Mouse (Mus musculus): ENCODE data around the gene Trim31.

The Trim31 gene

DNA sequence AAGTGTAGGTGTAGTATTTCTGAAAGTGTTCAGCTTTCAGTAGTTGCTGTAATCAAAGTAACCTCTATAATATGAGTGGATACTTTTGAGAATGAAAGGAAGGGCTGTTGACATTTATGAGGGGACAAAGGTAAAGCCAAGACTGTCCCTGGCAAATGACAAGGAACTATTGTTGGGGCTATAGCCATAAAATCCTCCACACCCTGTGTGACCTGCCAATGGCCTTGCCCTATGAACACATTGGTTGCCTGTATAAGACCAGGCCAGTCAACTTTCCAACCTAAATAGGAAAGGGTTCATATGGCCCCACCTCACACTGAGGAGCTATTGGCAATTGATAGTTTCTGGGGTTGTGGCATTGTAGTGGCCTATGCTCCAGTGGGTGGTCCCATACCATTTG, 853 bp upstream of the Trim31 start:
- DNase-seq = no peak

DNA sequence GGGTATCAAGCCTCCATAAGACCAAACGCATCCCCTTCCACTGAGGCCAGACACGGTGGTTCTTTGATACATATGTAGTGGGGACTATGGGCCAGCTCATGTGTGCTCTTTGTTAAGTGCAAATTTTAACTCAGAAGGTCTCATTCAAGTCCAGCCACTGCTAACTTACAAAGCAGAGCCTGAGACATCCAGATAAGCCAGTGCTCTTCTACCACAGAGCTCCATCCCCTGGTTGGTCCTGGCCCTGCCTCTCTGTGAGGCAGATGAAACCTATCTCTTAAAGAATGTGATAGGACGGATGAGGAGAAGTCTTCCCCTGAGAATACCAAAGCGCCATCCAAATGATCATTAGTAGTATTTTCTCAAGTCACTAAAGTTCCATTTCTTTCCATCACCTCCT, 1.5 kb downstream of the Trim31 start:
- no peak for DNase-seq

- no peak for DNase-seq
Measured at GRCm38 (mm10) chr17:36900001-36900400, 2.1 kb downstream of the Trim31 start.

- DNase-seq = no peak
Measured at GRCm38 (mm10) chr17:36900691-36901090, 2.8 kb downstream of the Trim31 start.

- no peak for DNase-seq
Measured at GRCm38 (mm10) chr17:36903651-36904050, 5.7 kb downstream of the Trim31 start.

DNA sequence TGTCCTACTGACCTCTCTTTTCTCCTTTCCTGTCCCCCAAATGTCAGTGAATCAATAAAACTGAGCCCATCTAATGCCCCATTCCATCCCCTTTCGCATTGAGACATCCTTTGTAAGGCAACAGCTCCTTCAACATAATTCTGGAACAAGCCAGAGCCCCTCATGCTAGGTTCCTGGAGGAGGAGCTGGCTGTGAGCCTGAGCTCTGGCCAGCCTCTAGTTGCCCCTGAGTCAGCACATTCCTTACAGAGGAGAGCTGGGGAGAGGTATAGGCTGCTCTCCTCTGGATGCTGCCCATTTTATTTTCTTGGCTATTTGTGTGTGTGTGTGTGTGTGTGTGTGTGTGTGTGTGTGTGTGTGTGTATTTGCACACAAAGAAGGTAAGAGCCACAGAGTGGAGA, 10.3 kb downstream of the Trim31 start:
- no peak for DNase-seq

DNA sequence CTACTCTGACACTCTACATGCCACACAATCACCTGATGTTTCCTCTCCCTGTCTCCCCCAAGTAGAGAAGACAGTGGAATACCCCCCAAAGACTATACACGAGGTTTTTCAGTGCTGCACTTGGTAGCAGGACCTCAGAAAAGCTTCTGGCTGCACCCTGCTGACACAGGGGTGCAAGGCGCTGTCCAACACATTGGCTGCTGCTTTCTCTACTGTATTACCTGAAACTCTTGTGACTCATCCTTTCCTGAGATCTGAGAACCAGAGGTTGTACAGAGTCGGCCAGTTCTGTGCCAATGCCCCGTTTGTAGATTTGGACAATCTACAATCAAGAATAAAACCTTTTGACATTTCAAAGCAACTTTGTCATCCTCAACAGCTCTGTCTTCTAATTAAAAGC, 11.9 kb downstream of the Trim31 start:
- no peak for DNase-seq

- no peak for DNase-seq
Measured at GRCm38 (mm10) chr17:36912031-36912430, 14.1 kb downstream of the Trim31 start.

- DNase-seq = peak; percentile 77
Measured at GRCm38 (mm10) chr17:36914108-36914507, 16.2 kb downstream of the Trim31 start.

GRCm38 (mm10) chr17:36915076-36915475, 17.2 kb downstream of the Trim31 start:
- peak; percentile 67 for DNase-seq

DNA sequence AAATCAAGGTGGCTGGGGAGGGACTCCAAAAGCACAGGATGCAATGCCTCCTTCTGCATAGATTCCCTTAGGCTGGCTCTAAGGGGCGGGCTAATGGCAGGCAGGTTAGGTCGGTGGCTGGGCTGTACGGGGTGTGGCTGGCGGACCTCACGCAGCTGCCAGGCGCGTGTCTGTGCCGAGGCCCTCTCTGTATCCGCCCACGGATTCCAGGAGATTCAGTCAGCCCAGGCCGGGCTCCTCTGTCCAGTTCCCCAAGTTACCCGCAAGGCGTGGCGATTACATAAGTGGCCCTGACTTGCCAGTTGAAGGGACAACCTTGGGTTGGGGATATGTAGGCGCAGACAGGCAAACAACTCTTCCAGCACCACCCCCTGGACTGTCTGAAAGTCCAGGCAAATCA, 22.3 kb downstream of the Trim31 start:
- DNase-seq = no peak

DNA sequence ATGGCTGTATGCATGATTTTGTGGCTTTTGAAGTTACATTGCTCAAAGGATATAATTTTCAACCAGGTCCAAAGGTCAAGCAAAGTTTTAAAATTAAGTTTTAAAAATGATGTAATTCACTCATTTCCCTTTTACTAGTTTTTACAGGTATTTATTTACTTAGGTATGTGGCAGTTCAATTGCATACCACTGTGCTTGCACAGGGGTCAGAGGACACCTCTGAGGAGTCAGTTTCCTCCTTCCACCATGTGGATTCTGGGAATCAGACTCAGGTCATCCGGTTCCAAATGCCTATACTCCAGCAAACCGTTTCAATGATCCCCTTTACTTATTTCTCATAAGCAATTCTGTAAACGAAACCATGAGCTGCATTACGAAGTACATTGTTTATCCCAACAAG, 24.8 kb downstream of the Trim31 start:
- DNase-seq = no peak

- no peak for DNase-seq
Measured at GRCm38 (mm10) chr17:36923491-36923890, 25.6 kb downstream of the Trim31 start.

DNA sequence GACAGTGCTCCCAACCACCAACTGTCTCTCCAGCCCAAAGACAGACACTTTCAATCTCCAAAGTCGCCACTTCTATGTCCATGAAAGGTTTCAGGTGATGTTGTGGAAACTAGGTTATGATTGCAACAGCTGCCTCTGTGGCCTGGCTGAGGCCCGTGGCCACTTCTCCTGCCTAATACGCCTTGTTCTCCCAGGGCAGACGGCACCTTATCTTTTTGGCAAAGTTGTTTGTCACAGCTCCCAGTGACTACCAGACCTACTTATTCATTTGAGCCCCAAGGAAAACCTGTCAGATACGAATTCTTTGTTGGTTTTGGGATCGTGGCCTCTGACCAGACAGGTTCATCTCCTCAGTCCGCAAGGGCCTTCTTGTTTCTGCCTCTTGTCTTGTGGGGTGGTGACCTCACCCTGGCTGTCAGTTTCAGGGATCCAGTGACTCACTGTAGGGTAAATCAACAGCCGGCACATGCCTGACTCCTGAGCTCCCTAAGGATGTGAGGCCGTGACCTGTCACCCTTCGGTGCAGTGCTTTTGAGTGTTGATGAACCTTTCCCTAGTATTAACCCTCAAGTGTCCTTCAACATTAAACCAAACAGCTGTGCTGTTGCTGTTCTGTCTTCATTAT, 29.7 kb downstream of the Trim31 start:
- no peak for DNase-seq

DNA sequence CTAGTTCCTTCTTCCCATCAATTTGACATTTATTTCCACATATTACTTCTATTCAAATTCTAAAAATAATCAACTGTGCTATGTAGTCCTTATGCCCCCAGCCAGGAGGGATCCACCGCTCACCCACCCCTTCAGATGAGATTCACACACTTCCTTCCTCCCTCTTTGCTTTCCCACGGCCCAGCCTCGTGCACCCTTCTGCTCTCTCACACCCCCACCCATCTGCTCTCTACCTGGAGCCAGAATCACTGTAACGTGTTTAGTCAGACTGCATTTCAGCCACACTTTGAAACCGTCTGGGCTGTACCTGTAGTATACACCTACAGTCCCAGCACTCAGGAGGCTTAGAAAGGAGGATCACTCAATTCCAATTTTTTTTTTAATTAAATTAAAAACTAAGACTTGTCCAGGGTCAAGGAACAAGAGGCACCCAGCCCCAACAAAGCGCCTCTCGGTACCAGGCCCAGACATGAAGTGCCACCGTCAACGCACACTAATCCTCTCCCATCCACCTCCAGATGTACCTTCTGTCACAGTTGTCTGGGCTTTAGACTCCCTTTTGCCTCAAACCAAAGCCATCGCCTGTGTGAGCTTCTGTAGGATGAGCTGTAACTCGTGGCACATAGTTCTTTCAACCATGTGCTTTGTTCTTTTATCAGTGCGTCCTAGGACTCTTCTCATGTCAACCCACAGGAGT, 31.5 kb downstream of the Trim31 start:
- DNase-seq = no peak

DNA sequence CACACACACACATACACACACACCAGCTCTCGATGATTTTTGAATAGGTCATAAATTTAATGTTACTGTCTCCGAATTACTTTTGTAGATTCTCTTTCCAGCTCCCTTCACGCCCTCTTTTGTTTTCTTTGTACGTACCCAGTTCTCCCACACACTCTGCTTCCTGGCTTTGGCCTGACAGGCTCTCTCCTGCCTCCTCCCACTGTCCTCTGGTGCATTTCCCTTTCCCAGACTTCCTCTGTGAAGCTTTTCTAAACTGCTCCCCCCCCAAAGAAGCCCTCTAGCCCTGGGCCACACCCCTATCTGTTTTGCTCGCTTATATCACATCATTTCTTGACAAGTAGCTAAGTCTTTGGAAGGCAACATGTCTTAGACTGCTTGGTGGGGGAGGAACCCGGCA, 32.3 kb downstream of the Trim31 start:
- DNase-seq = no peak

- no peak for DNase-seq
Measured at GRCm38 (mm10) chr17:36931130-36931529, 33.2 kb downstream of the Trim31 start.

GRCm38 (mm10) chr17:36931806-36932205, 33.9 kb downstream of the Trim31 start:
- DNase-seq = peak; percentile 30

DNA sequence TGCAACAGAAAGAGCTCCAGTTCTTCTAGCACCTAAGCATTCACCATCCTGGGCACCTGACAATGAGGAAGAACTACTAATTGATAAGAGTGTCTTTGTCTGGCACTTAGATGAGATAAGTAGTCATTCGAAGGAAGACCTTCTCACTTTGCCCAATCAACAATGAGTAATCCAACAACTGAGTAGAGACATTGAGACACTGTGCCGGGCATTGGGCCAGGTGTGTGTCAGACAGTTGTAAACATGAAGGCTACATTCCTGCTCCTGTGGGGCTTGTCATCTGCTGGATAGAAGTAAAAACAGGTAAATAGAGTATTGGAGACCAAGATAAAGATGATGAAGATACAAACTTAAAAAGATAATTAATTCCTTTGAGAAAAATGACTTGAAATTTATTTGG, 40.1 kb downstream of the Trim31 start:
- DNase-seq = no peak

GRCm38 (mm10) chr17:36942391-36942790, 44.5 kb downstream of the Trim31 start:
- DNase-seq = peak; percentile 54

DNA sequence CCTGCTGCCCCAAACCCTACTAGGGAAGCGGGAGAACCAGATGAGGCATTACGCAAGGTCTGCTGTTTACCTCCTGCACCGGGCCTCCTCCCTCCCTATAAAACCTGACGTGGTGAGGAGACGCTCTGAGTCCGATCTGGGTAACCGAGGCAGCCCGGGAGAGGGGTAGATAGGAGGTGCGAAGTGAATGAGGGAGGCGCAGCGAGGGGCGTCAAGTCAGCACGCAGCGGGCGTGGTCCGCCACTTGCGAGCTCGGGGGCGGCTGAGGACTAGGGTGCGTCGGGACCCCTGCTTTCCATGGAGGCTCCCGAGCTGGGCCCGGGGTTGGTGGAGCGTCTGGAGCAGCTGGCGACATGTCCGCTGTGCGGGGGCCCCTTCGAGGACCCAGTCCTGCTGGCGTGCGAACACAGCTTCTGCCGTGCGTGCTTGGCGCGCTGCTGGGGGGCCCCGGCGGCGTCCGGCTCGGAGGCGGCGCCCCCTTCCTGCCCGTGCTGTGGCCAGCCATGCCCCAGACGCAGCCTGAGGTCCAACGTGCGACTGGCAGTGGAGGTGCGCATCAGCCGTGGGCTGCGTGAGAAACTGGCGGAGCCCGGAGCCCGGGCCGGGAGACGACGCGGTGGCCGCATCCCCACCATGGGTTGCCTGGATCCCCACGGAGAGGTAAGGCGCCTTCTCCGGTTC, 45.0 kb downstream of the Trim31 start, which contains the start of gene Rnf39:
TSS of gene Rnf39 (plus strand) at position 128 of the 681 bp plus-strand sequence.
- DNase-seq = peak; percentile 15

- DNase-seq = no peak
Measured at GRCm38 (mm10) chr17:36943691-36944090, 45.8 kb downstream of the Trim31 start.

DNA sequence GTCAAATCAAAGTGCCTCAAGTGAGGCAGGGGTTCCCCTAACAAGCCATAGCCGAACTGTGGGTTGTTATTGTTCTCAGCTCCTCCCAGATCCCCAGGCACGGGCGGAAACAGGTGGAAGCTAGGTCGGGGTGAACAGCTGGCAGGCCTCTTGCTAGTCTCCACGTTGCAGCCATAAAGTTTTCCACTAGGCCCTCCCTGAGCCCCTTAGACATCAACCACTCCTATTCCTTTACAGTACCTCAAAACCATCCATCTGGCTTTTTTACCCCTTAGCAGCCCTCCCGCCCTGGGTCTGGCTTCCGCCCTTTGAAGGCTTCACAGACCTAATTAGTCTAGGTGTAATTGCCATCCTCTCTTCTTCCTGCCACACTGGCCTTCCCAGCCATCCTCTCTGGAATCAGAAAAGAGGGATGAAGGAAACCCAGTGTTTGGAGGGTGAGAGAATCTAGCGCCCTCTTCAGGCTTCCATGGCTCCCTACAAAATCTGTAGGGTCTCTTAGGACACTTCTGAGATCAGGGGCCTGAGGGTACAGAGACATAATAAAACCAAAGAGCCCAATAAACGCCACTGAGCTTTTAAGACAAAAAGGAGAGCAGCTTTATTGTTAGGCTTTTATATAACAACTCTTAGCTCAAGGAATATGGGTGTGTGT, 46.3 kb downstream of the Trim31 start:
- DNase-seq = no peak
